Mouse (Mus musculus) cortical plate, adult 2 months (tissue): Measurements from ENCODE around the gene Asic2.

Experiments
- CTCF ChIP-seq: fragments of 200-500 bp; IDR thresholded peaks from 2 replicates; pipeline ENCODE4 v1.5.1; 2011; ENCODE audit warnings: mild to moderate bottlenecking, control low read depth, low read length; ENCODE audit not compliant: insufficient read depth; ENCODE audit errors: extremely low read depth
- POLR2A ChIP-seq: fragments of 200-500 bp; IDR thresholded peaks from 2 replicates; pipeline ENCODE4 v1.6.1; 2011; ENCODE audit warnings: mild to moderate bottlenecking, low read length, control low read depth; ENCODE audit not compliant: insufficient read depth; ENCODE audit errors: extremely low read depth

DNA sequence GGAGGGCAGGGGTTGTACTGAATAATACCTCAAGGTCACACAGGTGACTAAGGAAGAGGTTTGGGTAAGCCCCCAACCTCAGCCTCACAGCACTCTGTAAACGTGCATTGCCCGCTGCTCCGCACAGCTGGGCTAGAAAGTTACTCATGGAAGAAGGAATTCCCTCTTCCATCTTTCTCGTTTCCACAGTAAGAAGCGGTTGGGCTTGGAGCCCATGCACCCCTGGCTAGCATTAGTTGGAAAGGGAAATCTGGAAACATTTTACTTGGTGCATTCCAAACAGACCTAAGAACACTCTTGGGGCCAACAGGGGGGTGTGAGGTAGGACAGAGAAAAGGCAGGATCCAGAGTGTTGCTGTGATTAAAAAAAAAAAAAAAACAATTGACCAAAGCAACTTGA, 203.0 kb downstream of the Asic2 start:
- TF ChIP-seq CTCF (no peak), POLR2A (no peak)
